Mouse (Mus musculus) left cerebral cortex, postnatal 10 days (tissue): ENCODE measurements at regions not wholly inside any gene's neighbourhood (a gene's known extent, or its start where the extent isn't known, plus 50 kb on each side); places are given as distances from the start of the nearest gene placed in this dataset.

Experiments
- DNase-seq, 2 experiments: peaks; one replicate each; pipeline ENCODE4 v3.0.0; 2021 to 2022; ENCODE audit warnings: low spot score in 2 of 2, mixed read lengths in 1 of 2; ENCODE audit errors: extremely low spot score in 1 of 2
- intact Hi-C: fragments of 180-260 bp; cut with DNase I; formaldehyde crosslinking; loops from one replicate; pipeline ENCODE4 v1.15.1; 2025

GRCm38 (mm10) chrX:23499320-23499719, 134.4 kb upstream of the Klhl13 start:
- no peak for DNase-seq

DNA sequence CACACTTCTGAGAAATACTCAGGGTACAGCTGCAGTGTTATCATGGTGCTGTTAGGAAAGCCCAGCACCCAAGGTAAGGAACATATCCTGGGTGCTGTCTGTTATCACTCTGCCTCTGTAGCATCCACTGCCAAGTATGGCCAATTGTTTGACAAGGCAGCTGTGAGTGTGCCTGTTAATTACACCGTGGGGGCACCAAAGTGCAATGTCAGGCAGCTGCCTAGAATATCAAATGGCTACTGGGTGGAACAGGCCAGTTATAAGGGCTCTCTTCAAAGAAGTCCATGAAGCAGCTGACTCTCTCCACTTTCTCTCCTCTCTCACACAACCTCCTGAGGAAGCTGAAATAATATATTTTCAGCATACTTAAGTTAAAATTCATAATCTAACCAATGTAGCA, 130.3 kb upstream of the Klhl13 start:
- DNase-seq, result no peak
- intact Hi-C loops, result no loop called here

More at GRCm38 (mm10) chrX:23499320-23499719, 134.4 kb upstream of the Klhl13 start:
- intact Hi-C loops, result no loop called here

GRCm38 (mm10) chrX:23476868-23477267, 112.0 kb upstream of the Klhl13 start:
- intact Hi-C loops, result no loop called here

DNA sequence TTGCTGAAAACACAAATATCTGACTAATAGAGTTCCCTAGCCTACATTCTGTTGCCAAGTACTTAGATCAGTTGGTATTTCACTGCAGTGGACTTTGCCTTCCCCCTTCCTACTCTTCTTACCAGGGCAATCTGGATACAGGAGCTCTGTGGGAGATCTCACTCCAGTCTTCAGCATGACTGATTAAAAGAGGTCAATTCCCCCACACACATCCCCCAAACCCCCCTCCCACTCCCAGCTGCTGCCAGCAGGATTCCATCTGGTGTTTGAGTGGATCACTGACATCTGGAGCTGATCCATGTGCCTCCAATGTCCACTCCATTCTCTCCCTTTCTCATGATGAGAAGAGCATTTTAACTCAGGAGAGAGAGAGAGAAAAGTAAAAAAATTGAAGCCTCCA, 101.1 kb upstream of the Klhl13 start:
- intact Hi-C loops, result no loop called here
- no peak for DNase-seq

More at GRCm38 (mm10) chrX:23476868-23477267, 112.0 kb upstream of the Klhl13 start:
- DNase-seq, result no peak

GRCm38 (mm10) chrX:23453616-23454015, 88.7 kb upstream of the Klhl13 start:
- DNase-seq, result peak in 1 of 2 experiments; percentile 7
- intact Hi-C loops, result no loop called here

DNA sequence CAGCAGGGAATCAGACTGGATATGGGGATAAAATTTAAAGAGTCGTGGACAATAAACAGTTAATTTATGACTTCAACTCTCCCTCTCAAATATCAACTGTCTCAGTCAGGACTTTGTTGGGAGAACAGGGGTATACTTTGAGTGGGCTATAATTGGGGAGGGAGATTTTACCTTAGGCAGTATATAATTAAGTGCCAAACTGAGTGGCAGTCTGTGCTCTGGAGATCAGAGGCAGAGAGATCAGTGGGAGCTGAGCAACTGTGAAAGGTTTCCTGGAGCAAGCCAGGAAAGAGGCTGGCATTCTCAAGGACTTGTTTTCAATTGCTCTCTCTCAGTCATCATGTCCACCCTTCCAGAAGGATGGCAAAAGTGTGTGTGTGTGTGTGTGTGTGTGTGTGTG, 57.9 kb upstream of the Klhl13 start:
- DNase-seq, result no peak
- intact Hi-C loops, result no loop called here

GRCm38 (mm10) chrX:23417525-23417924, 52.6 kb upstream of the Klhl13 start:
- no peak for DNase-seq
- intact Hi-C loops, result no loop called here
